Mouse (Mus musculus) E14TG2a.4 (cell line): ENCODE results near the gene Homer1.

Experiments used
- CTCF ChIP-seq: conservative IDR thresholded peaks from 2 replicates; pipeline ENCODE4 v1.5.1; 2014; ENCODE audit warnings: low read length
- NANOG ChIP-seq: IDR thresholded peaks from 2 replicates; pipeline ENCODE4 v1.6.1; 2014; ENCODE audit warnings: borderline replicate concordance, low read length, mixed read lengths
- POU5F1 ChIP-seq: IDR thresholded peaks from 2 replicates; pipeline ENCODE4 v1.6.1; 2014; ENCODE audit warnings: low read length, borderline replicate concordance

GRCm38 (mm10) chr13:93355279-93355587 is 55.8 kb downstream of the Homer1 start:
- TF ChIP-seq CTCF (no peak), POU5F1 (no peak), NANOG (no peak)
